Mouse (Mus musculus) right cerebral cortex, postnatal 10 days (tissue): ENCODE measurements around the gene Sorl1.

Source experiments
- DNase-seq, 2 experiments: peaks; one replicate each; pipeline ENCODE4 v3.0.0; 2021; ENCODE audit warnings: low spot score in 2 of 2

Sorl1 gene

GRCm38 (mm10) chr9:42008501-42008900 lies 115.6 kb downstream of the Sorl1 start:
- DNase-seq, result no peak

GRCm38 (mm10) chr9:42005101-42005500 lies 119.0 kb downstream of the Sorl1 start:
- no peak for DNase-seq

DNA sequence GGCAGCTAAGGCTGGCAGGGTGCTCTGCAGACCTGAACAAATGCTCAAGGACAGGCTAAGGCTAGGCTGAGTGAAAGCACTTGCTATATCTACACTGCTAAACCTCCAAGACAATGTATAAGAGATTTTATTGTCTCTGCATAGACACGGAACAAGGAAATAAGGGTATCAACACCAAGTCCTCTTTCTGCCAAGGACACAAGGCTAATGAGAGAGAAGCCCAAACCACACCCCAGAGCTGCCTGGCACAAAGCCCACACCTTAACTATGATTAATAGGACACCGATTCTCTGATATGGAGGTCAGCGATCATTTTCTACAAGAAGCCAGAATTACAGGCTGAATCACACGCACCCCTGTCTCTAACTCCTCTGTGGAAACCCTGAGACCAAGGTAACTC lies 120.0 kb downstream of the Sorl1 start:
- DNase-seq, result no peak

DNA sequence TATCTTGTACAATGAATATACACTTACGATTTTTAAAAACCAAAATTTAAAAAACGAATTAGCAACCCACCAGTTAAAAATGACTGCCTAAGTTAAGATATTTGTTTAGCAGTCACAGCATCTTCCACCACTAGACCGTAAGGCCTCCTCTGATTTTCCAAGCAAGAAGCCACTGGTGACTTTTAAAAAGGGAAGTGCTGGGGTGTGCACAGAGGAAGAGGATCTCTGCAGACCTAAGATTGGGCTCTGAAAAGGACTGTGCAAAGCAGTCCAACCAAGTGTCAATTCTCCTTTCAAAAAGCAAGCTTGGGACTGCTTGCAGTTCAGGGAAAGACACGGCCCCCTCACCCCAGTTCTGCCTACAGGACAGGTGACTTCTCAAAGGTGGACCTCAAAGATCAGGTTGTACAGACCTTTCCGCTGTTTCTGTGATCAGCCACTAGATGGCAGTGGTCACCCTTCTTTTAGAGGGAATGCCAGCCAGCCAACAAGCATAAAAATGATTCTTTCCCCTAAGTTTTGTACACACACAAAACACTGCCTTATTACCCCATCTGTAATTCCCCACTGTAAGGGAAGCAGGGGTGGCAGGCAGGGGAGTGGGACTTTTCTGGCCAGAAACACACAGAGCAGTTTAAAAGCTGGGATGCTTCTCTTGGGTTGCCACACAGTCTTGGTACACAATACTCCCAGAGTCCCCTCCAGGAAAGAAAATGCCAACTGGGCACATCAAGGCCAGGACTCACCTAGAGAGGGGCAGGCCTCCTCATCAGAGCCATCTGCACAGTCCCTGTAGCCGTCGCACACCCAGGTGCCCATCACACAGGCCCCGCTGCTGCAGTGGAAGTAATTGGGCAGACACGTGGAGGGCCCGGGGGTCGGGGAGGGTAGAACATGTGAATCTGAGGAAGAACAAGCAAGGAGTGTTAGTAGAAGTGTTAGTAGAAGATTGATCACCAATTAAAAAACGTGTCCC lies 124.3 kb downstream of the Sorl1 start:
- peak in 1 of 2 experiments; percentile 62 for DNase-seq

DNA sequence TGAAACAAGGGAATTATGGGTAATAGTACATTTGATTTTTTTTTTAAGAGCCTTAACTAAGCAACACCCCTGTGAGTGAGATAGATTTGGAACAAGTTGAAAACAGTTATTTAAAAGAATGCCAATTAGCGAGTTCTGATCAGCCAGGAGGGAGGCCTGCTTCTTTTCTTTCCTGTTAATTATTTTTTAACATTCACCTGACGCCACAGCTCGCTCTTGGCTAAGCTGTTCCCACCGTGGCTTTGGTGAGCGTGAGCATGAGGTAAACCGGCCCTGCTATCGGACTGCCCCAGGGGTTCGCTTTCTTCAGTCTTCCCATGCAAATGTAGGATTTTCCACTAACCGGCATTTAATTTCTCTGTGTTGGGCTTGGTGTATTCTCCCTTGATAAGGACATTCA lies 128.8 kb downstream of the Sorl1 start:
- DNase-seq, result no peak

GRCm38 (mm10) chr9:41993821-41994220 lies 130.3 kb downstream of the Sorl1 start:
- DNase-seq, result no peak

DNA sequence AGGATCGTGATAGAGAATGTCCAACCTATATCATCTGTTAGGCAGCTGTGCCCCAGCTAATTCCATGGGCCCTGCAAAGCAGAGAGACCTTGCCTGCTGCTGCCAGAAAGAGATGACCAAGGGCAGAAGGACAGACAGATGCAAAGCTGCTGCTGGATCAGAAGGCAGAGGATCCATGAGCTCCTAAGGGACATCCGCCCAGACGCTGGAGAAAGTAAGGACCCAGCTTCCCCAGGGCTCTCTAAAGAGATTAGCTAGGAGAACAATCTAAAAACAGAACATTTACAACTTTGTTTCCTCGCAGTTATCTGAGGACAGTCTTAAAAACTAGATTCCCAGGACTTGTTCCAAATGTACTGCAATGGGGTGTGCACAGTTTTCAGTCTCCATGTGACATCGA lies 131.3 kb downstream of the Sorl1 start:
- no peak for DNase-seq

DNA sequence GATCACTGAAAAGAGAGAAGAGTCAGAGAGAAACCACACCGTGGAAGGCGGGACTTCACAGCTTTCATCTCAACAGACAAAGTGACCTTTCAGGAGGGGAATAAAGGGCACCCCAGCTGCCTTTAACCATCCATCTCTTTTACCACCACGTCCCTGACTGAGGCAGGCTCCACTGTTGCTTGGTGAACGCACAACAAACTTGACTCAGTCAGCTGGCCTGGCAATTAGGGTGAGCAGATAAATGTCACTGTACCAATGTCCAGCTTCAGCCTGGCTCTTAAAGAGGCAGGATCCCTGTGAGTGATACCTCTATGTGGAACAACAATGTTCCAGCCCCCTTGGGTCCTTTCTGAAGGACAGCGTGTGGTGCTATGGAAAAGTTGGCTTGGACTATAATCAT lies 138.5 kb downstream of the Sorl1 start:
- DNase-seq, result no peak

DNA sequence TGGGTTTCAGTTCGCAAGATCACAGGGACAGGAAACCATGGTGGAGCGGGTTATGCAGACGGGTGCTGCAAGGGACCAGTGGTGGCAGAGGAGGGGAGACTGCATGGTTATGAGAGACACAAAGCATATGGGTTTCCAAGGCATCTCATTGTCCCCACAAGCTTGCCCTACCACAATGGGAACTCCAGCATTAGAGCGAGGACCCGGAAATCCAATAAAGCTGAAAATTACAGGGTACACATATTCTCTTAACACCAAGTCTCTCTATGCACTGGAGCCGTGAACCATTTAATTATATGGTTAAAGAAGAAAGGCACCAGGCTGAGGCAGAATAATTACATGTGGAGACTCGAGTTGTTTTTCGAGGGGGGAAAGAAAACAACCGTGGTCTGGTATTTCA lies 139.0 kb downstream of the Sorl1 start:
- no peak for DNase-seq

GRCm38 (mm10) chr9:41984306-41984705 lies 139.8 kb downstream of the Sorl1 start:
- DNase-seq, result no peak

- no peak for DNase-seq
Measured at GRCm38 (mm10) chr9:41983286-41983685, 140.8 kb downstream of the Sorl1 start.

GRCm38 (mm10) chr9:41982760-41983159 lies 141.3 kb downstream of the Sorl1 start:
- no peak for DNase-seq

- DNase-seq, result peak; percentile 69 to 78
Measured at GRCm38 (mm10) chr9:41982023-41982422, 142.1 kb downstream of the Sorl1 start.

- no peak for DNase-seq
Measured at GRCm38 (mm10) chr9:41981306-41981705, 142.8 kb downstream of the Sorl1 start.

DNA sequence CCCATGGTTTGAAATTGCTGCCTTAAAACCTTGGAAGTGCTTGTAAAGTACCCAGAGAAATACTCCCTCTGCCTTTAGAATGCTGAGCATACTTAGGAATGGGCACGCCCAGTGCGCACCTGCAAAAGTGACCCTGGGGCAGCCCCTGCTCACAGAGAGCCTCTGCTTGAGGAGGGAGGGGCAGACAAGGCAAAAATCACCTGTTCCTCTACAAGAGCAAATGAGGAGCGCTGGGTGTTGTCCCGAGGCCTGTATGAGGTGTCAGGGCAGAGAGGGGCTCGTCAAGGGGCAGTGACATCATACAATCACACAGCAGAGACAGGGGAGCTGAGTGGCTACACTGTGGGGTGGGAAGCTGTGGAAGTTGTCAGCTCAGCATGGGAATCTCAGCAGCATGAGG lies 143.3 kb downstream of the Sorl1 start:
- DNase-seq, result no peak

DNA sequence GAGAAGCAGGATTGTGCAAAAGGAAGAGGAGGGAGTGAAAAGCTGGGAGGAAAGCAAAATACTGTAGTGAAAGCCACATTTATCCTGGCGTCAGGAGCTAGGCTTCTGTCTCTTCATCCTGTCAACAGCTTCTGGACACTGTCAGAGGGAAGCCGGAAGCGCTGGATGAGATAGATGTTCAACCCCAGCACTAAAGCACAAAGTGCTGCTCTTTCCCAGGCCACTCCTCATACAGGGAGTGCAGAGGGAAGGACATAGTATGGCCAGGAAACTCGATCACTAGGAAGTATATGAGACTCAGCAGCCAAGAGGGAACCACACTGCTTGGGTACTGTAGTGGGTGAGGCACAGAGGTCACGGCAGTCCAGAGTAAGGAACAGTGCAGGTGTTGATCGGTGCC lies 145.7 kb downstream of the Sorl1 start:
- no peak for DNase-seq

GRCm38 (mm10) chr9:41975968-41976367 lies 148.1 kb downstream of the Sorl1 start:
- DNase-seq, result no peak

GRCm38 (mm10) chr9:41974661-41975060 lies 149.4 kb downstream of the Sorl1 start:
- DNase-seq, result no peak

DNA sequence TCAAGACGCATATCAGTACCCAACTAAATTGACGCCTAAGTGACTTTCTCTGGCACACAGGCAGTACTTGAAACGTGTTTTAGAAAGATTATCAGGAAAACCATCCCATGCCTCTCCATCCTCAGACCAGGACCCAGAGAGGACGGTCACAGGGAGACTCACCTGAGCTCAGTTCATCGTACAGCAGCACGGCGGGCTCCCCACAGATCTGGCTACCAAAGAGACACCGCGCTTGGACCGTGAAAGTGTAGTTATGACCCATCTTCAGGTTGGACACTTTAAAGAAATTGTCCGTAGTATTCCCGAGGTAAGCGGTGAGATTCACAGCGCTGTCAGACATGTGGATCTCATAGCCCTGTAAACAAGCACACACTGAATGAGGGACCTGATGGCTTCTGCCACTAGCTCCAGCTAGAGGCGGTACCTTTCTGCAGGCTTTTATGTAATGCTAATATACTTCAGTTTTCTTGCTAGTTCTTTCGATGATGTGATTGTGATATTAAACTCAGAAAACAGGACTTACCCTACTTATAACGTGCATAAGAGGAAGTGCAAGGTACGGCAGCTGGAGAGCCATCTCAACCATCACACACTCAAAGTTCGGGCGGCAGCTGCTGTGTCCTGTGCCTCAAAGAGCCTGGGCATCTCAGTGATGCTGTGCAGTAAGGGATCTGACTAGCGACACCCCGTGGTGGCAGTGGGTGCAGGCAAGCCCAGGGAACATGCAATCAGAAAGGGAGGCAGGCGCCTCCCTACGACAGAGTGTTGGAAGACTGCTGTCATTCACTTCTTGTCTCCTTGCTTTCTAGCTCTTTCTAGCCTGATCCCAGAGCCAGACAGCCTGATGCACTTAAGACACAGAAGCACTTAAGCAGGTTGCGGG lies 150.1 kb downstream of the Sorl1 start:
- peak; percentile 87 to 91 for DNase-seq

GRCm38 (mm10) chr9:41969961-41970360 lies 154.1 kb downstream of the Sorl1 start:
- no peak for DNase-seq

DNA sequence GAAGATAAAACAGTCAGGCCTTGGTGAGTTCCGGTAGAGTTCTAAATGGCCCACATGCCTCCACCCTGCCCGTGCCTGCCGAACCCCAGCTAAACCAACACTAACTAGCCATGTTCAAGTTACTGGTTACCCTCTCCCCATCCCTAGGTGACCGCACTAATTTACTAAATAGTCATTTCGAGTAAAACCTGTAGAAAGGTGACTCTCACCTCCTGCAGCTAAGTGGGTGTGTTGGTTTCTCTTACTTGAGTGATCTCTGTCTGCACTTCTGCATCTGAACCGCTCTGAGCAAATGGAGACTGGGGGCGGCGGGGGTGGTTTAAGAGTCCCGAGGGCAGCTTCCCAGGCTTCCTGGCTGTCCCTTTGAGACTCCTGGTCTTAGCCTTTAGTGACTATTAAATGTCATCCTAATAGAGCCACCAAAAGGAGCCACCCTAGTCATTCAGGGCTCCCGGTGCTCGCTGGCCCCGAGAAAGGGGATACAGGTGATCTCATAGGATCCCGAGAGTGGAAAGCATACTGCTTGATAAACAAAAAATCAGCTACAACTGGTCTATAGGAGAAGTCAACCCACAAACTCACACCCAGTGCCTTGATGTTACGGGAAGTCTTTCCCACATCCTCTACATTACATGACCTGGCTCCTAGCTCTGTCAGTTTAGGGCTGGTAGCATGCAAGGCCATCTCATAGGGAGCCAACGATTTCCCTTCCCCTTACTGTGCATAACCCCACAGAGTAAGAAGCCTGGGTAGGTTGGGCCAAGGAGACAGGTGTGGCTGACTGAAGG lies 155.2 kb downstream of the Sorl1 start:
- no peak for DNase-seq

DNA sequence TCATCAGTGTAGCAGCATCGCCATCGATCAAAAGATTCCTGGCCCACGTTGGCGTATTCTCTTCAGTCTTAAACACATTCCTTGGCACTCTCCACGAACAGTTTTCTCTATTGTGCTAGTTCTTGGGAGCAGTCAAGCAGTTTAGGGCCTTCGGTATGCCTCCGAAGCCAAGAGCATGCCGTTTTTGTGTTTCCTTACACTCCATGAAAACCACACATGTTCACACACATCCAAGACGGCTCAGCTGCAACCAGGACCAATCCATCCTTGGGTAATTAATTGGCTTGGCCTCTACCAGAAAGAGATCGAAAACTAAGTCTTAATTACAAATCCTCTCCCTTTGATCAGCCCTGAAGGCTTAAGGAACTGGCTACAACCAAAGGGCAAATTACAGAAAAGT lies 162.8 kb downstream of the Sorl1 start:
- DNase-seq, result no peak
